Mouse (Mus musculus) NIH3T3 (cell line): ENCODE results near the gene Flt3l.
"Not testable (repeated sequence)": the region's sequence is repeated elsewhere in the genome, so short reads cannot be mapped to it uniquely, and the experiment has no call there.

ENCODE experiments used
- DNase-seq: peaks from one replicate; pipeline ENCODE4 v3.0.0-alpha.2; 2012; ENCODE audit warnings: low read depth

Flt3l gene

DNA sequence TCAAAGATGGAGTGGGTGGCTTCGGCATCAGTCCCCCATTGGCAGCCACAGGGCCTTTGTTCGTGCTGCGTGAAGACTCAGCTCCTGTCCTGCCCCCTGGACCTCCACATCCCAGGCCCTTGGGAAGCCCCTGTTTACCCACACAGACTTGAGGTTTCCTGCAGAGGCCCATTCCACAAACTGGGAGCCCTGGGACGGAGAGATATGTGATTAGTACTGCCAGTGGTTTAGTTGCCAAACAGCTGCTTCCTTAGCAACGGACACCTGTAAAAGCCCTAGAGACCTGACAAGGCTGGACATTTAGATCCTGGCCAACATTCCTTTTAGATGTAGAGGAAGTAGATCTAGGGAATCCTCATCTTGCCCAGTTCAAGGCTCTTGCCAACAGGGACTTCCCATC, 5.7 kb upstream of the Flt3l start:
- DNase-seq: no peak

DNA sequence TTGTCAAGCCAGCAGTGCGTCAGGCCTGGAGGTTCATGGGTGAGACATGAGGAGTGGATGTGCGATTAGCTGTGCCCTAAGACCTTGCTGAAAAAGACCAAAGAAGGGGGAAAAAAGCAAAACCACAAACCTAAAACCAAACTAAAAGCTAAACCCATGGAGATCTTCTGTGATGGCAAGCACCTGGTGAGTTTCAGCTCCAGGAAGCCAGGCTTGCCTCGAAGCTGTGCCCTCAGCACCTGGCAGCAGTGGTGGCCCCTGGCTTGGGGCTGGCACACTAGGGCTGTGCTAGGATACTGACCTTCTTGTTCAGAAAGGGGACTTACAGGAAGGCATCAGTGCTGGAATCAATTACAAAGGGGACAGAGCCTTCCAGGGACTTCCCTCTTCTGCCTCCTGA, 5.1 kb upstream of the Flt3l start:
- DNase-seq: no peak

DNA sequence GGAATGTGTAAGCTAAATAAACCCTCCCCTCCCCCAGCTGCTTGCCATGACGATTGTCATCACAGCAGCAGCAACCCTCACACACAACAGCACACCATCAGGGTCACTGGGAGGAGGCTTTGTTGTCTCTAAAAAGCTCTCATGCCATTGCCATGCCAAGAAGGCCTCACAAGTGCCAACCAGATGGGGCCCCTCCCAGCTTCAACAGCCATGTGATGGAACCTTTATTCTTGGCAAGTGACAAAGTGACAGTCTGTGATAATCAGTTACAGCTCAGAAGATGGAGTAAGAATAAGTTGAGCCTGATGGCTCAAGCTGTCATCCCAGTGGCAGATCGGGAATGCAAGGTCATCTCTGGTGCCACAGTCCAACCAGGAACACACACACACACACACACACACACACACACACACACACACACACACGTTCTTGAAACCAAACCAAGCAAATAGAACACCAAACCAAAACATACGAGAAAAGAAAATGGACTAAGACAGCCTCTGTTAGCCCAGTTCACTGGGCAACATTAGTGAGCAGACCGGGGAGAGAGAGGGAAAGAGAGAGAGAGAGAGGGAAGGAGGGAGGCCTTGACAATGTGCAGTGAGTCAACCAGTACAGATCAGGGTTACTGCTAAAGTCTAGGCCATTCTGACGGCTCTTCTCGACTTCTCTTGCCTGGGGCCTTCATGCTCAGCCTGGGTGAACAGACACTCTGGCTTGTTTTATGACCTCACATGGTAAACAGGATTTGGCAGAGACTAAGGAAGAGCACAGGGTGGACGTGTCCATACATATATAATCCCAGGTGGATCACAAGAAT, 3.9 kb upstream of the Flt3l start:
- no peak for DNase-seq

DNA sequence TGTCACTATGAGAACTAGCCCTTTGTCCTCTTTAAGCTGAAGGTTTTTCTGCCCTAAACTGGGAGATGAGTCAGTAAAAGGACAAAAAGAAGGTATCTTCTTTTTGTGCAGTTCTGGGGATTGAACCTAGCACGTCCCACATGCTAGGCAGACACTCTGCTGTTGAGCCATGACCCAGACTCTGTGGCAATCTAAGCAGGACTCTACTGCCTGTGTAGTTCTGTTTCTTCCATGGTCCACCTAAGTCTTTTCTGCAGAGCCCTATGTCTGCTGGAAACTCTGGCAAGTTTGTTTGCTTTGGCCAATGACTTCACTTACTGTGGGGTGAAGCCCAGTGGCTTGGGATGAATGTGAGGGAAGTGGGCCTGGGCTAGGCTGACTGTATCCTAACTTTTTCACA, 2.2 kb upstream of the Flt3l start:
- DNase-seq: no peak

DNA sequence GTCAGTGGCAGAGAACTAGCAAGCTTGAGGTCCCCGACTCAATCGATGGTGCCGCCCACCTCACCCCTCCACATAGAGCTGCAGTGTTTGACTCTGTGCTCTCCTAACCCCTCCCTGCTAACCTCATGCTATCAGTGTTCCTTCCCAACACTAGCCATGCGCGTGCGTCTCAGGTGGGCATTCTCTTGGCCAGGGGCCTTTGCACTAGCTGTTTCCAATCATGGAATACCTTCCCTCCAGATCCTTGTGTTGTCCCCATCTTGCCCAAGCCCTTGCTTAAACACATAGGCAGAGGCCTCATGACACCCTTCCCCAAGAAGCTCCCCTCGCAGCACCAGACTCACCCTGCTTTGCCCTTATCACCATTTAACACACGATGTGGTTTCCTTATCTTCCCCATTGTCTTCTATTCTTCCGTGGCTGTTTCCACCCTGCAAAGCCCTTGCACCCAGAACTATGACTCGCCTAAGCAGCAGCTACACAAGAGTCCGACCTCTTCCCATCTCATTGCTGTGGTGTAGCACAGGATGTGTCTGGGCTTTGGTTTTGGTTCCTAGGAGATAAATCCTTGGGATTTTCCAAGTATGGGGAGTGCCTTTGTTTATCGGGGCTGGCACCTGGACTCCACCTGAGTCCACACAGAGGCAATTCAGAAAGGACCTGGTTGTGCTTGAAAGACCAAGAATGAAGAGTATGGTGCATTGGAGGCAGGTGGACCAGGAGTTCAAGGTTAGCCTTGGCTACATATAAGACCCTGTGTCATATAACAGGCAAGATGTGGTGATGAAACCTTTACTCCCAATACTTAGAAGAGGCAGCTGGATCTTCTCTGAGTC, 1.2 kb upstream of the Flt3l start:
- DNase-seq: no peak

DNA sequence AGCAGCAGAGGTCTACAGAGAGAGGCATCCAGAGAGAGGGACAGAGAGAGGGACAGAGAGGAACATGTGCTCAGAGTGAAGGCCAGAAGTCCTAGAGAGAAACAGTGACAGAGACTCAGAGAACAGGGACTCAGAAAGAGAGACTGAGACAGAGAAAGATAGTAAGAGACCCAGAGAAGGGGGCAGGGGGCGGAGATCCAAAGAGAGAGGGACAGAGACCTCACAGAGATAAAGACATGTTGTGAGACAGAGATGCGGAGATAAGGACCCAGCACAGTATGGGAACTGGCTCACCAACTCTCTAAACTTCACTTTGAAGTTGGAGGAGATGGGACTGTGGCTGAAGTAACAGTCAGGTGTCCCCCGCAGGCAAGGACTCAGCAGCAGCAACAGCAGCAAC, 862 bp downstream of the Flt3l start:
- DNase-seq: no peak

DNA sequence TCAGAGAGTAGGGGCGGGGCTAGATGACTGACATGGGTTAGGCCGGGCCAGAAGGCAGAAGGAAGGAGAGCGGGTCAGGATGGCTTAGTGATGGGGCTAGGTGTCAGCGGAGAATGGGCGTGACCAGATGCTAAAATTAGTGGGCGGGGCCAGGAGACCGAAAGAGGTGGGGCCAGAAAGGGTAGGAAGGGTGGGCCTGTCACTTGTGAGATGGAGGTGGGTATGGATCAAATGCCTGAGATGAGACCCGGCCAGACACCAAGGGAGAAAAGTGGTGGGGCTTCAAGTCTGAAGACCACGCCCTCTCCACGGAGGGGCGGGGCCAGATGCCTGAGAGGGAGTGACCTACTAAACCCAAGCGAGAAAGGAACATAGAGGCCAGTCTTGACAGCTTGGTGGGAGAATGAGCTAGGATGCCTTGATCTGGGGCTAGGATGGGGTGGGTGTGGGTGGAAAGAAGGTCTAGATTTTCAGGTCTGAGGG, 1.6 kb downstream of the Flt3l start:
- DNase-seq: peak; percentile 68

DNA sequence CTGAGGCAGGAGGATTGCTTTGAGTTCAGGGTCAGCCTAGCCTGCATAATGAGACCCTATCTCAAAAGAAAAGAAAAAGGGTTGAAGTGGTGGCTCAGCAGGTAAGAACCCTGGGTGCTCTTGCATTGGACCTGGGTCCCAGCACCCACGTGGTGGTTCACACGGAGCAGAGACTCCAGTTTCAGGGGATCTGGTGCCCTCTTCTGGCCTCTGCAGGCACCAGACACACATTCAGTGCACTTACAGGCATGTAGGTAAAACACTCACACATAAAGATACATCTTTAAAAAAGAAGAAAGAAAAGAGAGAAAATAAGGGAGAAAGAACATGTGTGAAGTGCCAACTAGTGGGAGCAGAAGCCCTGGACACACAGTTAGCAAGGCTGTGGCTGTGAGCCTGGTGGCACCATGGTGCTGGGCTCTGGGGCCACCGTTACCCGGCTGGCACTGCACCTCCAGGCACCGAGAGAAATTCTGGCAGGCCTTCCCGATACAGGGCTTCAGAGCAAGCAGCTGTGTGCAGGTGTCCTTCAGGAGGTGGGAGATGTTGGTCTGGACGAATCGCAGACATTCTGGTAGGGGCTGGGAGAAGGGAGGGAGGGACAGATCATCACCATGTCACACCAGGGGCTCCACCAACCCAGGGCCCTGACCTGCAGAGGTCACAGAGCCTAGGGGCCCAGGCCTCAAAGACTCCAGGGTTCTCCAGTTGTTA, 2.6 kb downstream of the Flt3l start:
- no peak for DNase-seq

DNA sequence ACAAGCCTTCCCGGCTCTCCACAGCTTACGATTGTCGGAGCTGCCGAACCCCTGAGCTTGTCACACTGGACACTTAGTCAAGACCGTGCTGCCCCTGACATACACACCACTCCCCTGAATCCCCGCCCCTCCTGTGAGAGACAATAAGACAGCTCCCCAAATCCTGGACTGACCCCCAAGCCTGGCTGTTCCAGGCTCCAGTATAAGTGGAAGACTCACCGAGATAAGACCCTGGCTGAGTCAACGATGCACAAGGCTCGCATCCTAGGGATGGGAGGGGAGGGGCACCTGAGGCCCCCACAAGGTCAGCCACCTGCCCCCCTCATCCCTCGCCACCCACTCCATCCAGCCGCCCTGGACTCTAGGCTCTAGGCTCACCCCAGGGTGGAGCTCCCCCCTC, 4.4 kb downstream of the Flt3l start:
- no peak for DNase-seq

DNA sequence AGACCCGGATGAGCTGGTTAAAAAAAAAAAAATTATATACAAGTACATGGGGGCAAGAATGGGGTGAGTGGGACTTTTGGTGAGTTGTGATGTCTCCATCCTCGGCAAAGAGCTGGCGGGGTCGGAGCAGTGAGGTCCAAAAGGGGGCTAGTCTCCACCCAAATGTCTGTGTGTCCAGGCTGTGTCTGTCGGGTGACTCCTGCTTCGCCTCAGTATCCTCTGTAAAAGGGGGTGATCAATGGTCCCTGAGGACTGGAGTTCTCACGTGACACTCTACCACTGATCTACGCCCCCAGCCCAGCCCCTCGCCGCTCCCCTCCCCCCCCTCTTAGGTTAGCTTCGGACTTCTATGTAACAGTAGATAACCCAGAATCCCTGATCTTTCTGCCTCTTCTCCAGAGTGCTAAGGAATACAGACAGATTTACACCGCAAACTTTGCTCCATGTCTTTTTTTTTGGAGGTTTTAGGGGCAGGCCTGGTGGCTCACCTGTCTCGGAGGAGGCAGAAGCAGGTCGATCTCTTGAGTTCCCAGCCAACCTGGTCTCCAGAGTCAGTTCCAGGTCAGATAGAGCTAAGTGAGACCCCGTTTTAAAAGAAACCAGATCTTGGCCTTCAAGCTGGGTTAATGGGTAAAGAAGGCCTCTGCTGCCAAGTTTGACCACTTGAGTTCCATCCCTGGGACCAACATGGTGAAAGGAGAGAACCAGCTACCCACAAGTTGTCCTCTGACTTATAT, 6.3 kb downstream of the Flt3l start:
- DNase-seq: no peak

DNA sequence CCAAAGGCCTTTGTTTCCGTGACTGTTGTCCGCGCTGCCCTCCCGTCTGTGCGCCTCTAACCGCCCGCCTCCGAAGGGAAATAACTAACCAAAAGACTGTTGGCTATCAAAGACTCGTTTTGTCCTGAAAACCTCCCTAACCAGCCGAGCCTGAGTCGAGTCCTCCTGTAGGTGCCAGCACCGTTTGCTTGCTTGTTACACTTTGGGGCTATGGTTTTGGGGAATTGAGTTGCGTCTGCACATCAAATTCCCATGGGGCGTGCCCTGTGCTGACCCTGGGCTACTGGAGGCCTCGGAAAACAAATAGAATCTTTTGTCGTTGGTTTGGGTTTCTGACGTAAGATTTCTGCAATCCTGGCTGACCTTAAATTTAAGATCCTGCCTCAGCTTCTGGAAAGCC, 6.9 kb downstream of the Flt3l start:
- peak; percentile 81 for DNase-seq

DNA sequence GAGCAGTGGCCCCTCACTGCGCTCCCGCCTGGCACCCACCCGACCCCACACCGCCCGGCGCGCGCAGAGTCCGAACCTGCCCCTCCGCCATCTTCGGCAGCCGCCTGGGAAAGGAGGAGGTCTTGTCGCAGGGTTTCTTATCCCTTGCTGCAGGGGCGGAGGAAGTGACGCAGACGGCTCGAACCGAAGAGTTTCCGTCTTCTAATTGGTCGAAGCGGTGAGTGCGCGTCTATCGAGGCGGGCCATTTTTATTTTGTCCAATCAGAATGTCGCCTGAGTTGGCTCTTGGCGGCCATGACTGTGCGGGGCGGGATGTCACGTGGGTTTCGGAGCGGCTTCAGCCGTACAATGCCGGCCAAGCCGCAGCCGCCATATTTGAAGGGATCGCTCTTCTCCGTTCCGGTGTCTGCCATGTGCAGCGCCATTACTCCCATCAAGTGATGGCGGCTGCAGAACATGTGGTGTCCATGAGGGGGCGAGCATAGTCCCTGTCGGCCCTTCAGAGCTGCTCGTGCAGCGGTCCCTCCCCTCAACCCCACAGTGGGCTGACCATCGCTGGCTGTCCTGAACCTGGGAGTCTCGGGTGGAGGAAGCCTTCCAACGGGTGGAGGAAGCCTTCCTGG, 7.5 kb downstream of the Flt3l start, which contains the start of gene Rpl13a:
Gene Rpl13a (minus strand): TSS at position 138 of the 623 bp plus-strand sequence.
- peak; percentile 99 for DNase-seq

DNA sequence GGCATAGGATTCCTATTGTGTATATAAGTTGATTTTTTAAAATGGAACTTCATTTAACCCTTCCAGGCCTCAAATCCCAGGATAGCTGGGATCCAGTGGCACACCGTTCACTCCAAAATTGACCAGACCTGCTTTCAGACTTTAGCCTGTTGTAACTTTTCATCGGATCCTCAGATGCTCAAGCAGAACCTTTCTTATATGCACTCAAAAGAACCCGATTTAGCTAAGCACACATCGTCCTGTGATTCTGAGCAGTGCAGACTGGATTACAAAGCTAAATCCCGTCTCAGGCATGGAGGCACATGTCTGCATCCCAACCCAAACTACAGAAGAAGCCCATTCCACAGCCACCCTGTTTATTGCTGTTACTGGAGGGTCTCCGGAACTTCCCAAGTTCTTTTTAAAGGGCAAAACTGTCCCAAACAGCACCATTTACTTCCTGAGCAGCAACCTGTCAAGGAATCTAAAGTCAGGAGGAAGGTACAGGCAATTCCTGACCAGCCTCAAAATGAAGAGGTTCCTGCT, 8.5 kb downstream of the Flt3l start:
- DNase-seq: peak; percentile 28

DNA sequence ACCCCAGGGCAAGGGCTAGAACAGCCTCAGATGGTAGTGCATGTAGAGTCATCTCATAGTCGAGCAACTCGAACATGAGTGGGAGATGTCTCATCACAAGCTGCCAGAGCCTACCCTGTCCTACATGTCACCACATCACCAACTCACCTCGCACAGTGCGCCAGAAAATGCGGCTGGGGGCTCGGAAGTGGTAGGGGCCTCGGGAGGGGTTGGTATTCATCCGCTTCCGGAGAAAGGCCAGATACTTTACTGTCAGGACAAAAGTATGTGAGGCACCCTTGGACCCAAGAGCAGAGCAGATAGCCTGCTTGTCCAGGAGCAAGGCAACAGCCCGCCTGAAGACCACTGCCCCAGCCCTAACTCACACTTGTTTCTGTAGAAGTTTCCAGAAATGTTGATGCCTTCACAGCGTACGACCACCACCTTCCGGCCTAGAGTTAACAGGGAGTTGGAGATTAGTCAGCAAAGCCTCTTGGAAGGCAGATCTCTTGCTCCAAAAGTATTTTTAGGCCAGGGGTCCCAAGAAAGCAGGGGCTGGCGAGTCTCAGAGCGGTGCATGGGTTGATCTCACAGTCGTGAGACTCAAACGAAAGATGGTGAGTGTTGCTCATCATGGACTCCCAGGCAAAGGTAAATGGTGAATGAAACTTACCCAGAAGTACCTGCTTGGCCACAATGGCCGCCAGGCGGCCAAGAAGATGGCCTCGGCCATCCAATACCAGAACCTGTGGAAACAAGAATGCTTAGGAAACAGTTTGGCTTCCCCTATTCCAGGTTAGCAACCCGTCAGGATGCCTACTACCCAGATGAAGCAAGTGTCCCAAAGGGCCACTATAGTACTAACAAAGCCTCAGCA, 9.2 kb downstream of the Flt3l start:
- DNase-seq: peak; percentile 60

DNA sequence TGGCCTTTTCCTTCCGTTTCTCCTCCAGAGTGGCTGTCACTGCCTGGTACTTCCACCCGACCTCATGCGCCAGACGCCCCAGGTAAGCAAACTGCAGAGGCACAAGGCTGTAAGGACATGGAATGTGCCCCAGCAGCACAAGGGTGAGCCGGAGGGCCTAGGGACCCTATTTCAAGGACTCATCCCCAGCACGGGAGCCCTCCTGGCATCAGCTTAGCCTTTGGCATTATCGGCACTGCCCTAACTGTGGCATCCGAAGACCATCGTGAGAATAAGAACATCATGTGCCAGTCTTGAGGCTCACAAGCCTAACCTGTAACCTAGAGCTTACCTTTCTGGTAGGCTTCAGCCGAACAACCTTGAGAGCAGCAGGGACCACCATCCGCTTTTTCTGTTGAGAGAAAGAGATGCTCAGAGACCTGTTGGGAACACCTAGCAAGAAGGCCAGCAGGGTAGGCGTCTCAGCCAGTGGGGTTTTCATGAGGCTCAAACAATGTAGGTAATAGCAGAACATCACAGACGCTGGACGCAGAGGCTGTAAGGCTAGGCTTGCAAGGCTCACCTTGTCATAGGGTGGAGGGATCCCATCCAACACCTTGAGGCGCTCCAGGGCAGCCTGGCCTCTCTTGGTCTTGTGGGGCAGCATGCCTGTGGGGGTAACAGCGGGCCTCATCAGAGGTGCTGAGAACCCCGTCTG, 9.9 kb downstream of the Flt3l start:
- peak; percentile 16 for DNase-seq

DNA sequence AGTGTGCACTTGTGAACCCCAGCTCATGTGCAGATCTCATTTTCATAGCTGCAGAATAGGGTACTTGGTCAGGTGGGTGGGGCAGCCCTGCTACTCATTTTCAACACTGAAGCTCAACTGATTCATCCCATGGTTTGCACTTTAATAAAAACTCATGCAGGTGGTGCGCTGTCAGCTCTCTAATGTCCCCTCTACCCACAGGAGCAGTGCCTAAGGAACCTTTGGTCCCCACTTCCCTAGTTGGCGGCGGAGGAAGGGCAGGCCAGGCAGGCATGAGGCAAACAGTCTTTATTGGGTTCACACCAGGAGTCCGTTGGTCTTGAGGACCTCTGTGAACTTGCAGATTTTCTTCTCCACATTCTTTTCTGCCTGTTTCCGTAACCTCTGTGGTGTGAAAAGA, 10.6 kb downstream of the Flt3l start:
- DNase-seq: not testable (repeated sequence)

DNA sequence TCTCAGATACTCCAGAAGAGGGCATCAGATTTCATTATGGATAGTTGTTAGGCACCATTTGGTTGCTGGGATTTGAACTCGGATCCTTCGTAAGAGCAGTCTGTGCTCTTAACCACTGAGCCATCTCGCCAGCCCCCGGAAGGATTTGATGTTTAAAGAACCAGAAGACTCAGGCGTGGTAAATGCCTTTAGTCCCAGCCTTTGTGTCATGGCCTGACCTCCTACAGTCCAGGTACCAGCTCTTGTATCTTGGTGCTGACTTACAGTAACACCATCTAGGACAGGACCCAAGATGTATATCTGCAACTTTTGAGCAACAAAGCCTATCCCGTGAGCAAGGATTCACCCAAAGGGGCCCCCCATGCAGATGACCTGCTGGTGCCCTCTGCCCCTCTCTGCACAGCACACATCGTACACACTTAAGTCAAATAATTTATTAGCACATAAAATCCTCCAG, 11.1 kb downstream of the Flt3l start:
- peak; percentile 74 for DNase-seq

DNA sequence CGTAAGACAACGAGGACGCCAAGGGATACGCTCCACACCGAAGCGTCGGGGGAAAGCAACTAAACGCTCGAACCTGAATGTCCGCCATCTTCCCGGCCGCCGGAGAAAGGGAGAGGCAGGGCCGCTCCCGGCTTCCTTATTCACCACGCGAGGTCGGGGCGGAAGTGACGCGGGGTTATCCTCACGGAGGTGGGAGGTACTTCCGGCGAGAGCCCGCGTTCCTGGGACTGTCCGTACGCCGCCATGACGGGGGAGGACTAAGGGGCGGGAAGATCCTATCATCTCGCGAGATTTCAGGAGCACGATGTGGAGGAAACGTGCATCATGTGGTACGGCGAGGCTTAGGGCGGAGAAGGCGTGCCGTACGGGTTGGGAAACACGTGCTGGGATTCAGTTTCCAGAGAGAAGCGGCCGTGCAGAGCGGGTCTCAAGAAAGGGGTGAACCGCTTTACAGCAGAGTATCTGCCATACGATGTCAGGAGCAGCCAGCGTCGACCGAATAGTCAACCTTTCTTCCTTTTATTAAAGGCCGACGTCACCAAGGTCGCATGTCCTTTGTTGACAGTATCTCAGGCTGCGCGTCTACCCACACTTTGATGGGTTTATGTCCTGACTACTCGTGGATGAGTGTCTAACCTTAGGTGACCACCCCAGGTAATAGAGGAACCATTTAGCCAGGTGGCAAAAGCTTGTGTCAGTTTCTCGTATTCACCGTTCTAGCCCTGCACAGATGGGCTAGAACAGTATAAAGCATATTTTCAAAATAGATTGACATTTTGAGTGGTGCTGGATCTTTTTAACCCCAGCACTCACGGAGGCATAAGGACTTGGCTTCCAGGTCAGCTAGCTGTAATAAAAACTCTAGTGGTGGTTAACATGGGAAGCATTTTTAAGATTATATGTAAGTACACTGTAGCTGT, 11.7 kb downstream of the Flt3l start, which contains the start of gene Rps11:
Gene Rps11 (minus strand): TSS at position 216 of the 920 bp plus-strand sequence.
- peak; percentile 100 for DNase-seq
